Mouse (Mus musculus): ENCODE results near the gene Slc43a3.

DNA sequence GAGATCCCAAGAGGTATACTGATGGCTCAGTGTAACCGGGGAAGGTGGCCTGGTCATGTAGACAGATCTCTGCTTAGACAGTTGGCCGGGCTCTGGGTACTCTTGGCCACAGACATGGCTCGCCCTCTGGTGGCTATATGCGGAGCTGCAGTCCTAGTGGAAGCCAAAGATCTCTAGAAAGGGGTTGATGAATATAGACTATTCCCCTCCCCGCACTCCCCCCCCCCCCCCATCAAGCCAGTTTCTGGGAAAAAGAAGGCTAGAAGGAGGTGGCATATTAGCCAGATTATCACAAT is 46.4 kb upstream of the Slc43a3 start:
- TF ChIP-seq CTCF (IDR thresholded peaks at IDR 0.05; ENCODE audit: low read depth) (peak; percentile 88), EP300 (IDR thresholded peaks at IDR 0.05; ENCODE audit: low read depth) (no peak)

Measured in liver, postnatal 0 days (tissue).